Mouse (Mus musculus) liver, postnatal 0 days (tissue): ENCODE data around the gene Dnm3. TPM values are rescaled to one million over a fixed set of nuclear protein-coding genes. Genes with fewer than 3 reads are reported as not detected.

Source experiments
- ATAC-seq: fragments of 200-750 bp; cut with Nextera tagmentation; 2 replicates; pipeline ENCODE4 v1.8.0; 2017; ENCODE audit warnings: mild to moderate bottlenecking, moderate library complexity
- DNase-seq: peaks from one replicate; pipeline ENCODE4 v3.0.0-alpha.2; 2016
- H3K27ac ChIP-seq: fragments of 300-500 bp; sonication (generic); 2 replicates; pipeline ENCODE4 v1.5.1; 2014; ENCODE audit warnings: antibody characterized with exemption, moderate library complexity, mild to moderate bottlenecking, low read depth
- H3K27me3 ChIP-seq: fragments of 300-500 bp; sonication (generic); 2 replicates; pipeline ENCODE4 v1.6.1; 2014; ENCODE audit warnings: low read length, control low read depth, mixed read lengths; ENCODE audit not compliant: insufficient read depth
- H3K36me3 ChIP-seq: fragments of 300-500 bp; sonication (generic); replicated peaks from 2 replicates; pipeline ENCODE4 v1.6.1; 2014; ENCODE audit warnings: mild to moderate bottlenecking, control low read depth, low read length, moderate library complexity, mixed read lengths; ENCODE audit not compliant: insufficient read depth
- H3K4me1 ChIP-seq: fragments of 300-500 bp; sonication (generic); 2 replicates; pipeline ENCODE4 v1.6.1; 2014; ENCODE audit warnings: antibody characterized with exemption, mild to moderate bottlenecking, control low read depth; ENCODE audit not compliant: insufficient read depth
- H3K4me2 ChIP-seq: fragments of 300-500 bp; sonication (generic); 2 replicates; pipeline ENCODE4 v1.6.1; 2014; ENCODE audit warnings: low read depth, mild to moderate bottlenecking, low read length, moderate library complexity, mixed read lengths
- H3K4me3 ChIP-seq: fragments of 300-500 bp; sonication (generic); 2 replicates; pipeline ENCODE4 v1.5.1; 2014; ENCODE audit warnings: low read depth, low read length
- H3K9ac ChIP-seq: fragments of 300-500 bp; sonication (generic); replicated peaks from 2 replicates; pipeline ENCODE4 v1.6.1; 2014; ENCODE audit warnings: mild to moderate bottlenecking, moderate library complexity
- H3K9me3 ChIP-seq: fragments of 300-500 bp; sonication (generic); 2 replicates; pipeline ENCODE4 v1.6.1; 2016; ENCODE audit warnings: mild to moderate bottlenecking, control low read depth, low read length, mixed read lengths
- CTCF ChIP-seq: sonication (generic); IDR thresholded peaks from 2 replicates; pipeline ENCODE4 v1.5.1; 2016; ENCODE audit warnings: antibody characterized with exemption, low read depth
- EP300 ChIP-seq: IDR thresholded peaks from 2 replicates; pipeline ENCODE4 v1.6.1; 2016; ENCODE audit warnings: antibody characterized with exemption, low read depth, mild to moderate bottlenecking
- WGBS: fragments of 180-500 bp; shearing (Covaris S2); extraction: QIAGEN DNeasy Blood & Tissue Kit; methylation state at CpG from one replicate; pipeline ENCODE4 v1.1.7; 2014; ENCODE audit not compliant: insufficient replicate concordance; 5-methylcytosine and 5-hydroxymethylcytosine counted together
- polyA plus RNA-seq: library from polyadenylated mRNA; unstranded; fragments of >200 nt; fragmentation: Nextera tagmentation; extraction: Ambion mirVana; gene quantifications from 2 replicates; pipeline ENCODE4 v1.2.1, GENCODE M21; 2015

The Dnm3 gene
- polyA plus RNA-seq, 1 experiment from 2014 or later = 0.14 TPM

GRCm38 (mm10) chr1:162444805-162445204 lies 33.0 kb downstream of the Dnm3 start:
- Histone ChIP-seq H3K4me2 (no peak overlapping the region), H3K9ac (no peak overlapping the region), H3K36me3 (no peaks in the 10 kb centered on the region), H3K9me3 (no peaks in the 10 kb centered on the region), H3K27ac (no peak overlapping the region), H3K27me3 (no peaks in the 10 kb centered on the region), H3K4me1 (no peaks in the 10 kb centered on the region), H3K4me3 (no peak overlapping the region)
- WGBS = 51% methylated on average over 8 of the region's 8 CpGs
- DNase-seq = no peak
- TF ChIP-seq CTCF = no peak
- TF ChIP-seq EP300 = no peak
- no peak for ATAC-seq

GRCm38 (mm10) chr1:162439576-162439975 lies 38.3 kb downstream of the Dnm3 start:
- no peak overlapping the region for H3K9ac ChIP-seq
- DNase-seq = no peak
- TF ChIP-seq EP300 (no peak), CTCF (no peak)
- no peaks in the 10 kb centered on the region for H3K9me3 ChIP-seq
- no peaks in the 10 kb centered on the region for H3K27me3 ChIP-seq
- no peak overlapping the region for H3K4me3 ChIP-seq
- no peaks in the 10 kb centered on the region for H3K4me1 ChIP-seq
- no peak for ATAC-seq
- H3K4me2 ChIP-seq = no peak overlapping the region
- H3K27ac ChIP-seq = no peak overlapping the region
- H3K36me3 ChIP-seq = no peaks in the 10 kb centered on the region

- H3K9me3 ChIP-seq = no peaks in the 10 kb centered on the region
- TF ChIP-seq CTCF = no peak
- no peak for TF ChIP-seq EP300
- 80% methylated on average over 3 of the region's 3 CpGs for WGBS
- H3K27me3 ChIP-seq = no peaks in the 10 kb centered on the region
- H3K36me3 ChIP-seq = no peaks in the 10 kb centered on the region
- no peak overlapping the region for H3K9ac ChIP-seq
- H3K4me2 ChIP-seq = no peak overlapping the region
- no peak overlapping the region for H3K27ac ChIP-seq
- H3K4me3 ChIP-seq = no peak overlapping the region
- H3K4me1 ChIP-seq = no peaks in the 10 kb centered on the region
- DNase-seq (no peak), ATAC-seq (no peak)
Measured at GRCm38 (mm10) chr1:162436672-162437071, 41.2 kb downstream of the Dnm3 start.

DNA sequence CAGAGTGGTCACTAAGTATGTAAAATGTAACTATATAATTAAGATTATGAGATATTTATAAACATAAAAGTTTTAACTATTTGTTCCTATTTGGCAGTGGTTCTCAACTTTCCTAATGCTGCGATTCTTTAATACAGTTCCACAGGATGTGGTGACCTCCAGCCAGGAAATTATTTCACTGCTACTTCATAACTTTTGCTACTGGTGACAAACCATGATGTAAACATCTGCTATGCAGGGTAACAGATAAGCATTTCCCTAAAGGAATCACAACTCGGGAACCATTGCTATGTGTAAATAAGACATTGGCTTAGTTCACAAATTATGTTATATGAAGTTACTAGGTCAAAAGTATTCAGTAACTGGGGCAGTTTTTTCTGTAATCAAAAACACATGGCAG lies 48.9 kb downstream of the Dnm3 start:
- Histone ChIP-seq H3K4me2 (no peak overlapping the region), H3K9me3 (no peaks in the 10 kb centered on the region), H3K27ac (no peak overlapping the region), H3K36me3 (no peaks in the 10 kb centered on the region), H3K9ac (no peak overlapping the region), H3K4me1 (no peaks in the 10 kb centered on the region), H3K4me3 (no peak overlapping the region), H3K27me3 (no peaks in the 10 kb centered on the region)
- 26% methylated on average over 2 of the region's 2 CpGs for WGBS
- no peak for DNase-seq
- no peak for TF ChIP-seq EP300
- no peak for TF ChIP-seq CTCF
- no peak for ATAC-seq

- WGBS = 73% methylated on average over 15 of the region's 15 CpGs
- Histone ChIP-seq H3K36me3 (no peaks in the 10 kb centered on the region), H3K4me1 (no peaks in the 10 kb centered on the region), H3K9me3 (no peaks in the 10 kb centered on the region), H3K4me3 (no peak overlapping the region), H3K27ac (no peak overlapping the region), H3K27me3 (no peaks in the 10 kb centered on the region), H3K9ac (no peak overlapping the region), H3K4me2 (no peak overlapping the region)
- no peak for ATAC-seq
- DNase-seq = no peak
- no peak for TF ChIP-seq CTCF
Measured at GRCm38 (mm10) chr1:162425930-162426478, 51.8 kb downstream of the Dnm3 start.

DNA sequence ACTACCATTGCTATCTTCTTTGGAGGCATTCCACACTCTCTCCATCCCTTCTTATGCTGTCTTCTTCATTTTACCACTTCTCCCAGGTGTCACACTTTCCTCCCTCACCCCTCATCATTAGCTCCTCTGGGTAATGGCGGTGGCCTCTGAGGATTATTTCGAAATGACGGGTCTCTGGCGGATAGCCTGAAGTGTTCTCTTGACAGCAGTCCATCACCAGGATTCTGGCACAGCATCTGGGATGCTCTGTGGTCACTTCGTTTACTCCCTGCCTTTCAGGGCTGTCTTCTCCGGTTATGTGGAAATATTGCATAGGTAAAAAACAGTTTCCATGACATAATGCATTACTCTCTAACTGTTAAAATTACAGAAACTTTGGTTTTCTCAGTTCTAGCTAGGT lies 55.0 kb downstream of the Dnm3 start:
- Histone ChIP-seq H3K9me3 (no peaks in the 10 kb centered on the region), H3K36me3 (no peaks in the 10 kb centered on the region), H3K9ac (no peak overlapping the region), H3K4me3 (no peak overlapping the region), H3K4me2 (no peak overlapping the region), H3K27me3 (no peaks in the 10 kb centered on the region), H3K4me1 (no peaks in the 10 kb centered on the region), H3K27ac (no peak overlapping the region)
- DNase-seq (no peak), ATAC-seq (no peak)
- 73% methylated on average over 6 of the region's 6 CpGs for WGBS
- TF ChIP-seq EP300 = no peak
- TF ChIP-seq CTCF = no peak

GRCm38 (mm10) chr1:162413791-162414190 lies 64.0 kb downstream of the Dnm3 start:
- no peaks in the 10 kb centered on the region for H3K4me1 ChIP-seq
- H3K9me3 ChIP-seq = no peaks in the 10 kb centered on the region
- WGBS = 6% methylated on average over 1 of the region's 1 CpGs
- no peak overlapping the region for H3K4me3 ChIP-seq
- no peak overlapping the region for H3K27ac ChIP-seq
- H3K4me2 ChIP-seq = no peak overlapping the region
- DNase-seq (no peak), ATAC-seq (no peak)
- no peaks in the 10 kb centered on the region for H3K27me3 ChIP-seq
- no peaks in the 10 kb centered on the region for H3K36me3 ChIP-seq
- TF ChIP-seq EP300 (no peak), CTCF (no peak)
- H3K9ac ChIP-seq = no peak overlapping the region
